Mouse (Mus musculus) hindbrain, embryonic 10.5 days (tissue): ENCODE data around the gene Armc6. TPM values are rescaled to one million over a fixed set of nuclear protein-coding genes. Genes with fewer than 3 reads are reported as not detected.
"Not testable (repeated sequence)": the region's sequence is repeated elsewhere in the genome, so short reads cannot be mapped to it uniquely, and the experiment has no call there.

Experiments
- DNase-seq: peaks from one replicate; pipeline ENCODE4 v3.0.0-alpha.2; 2017; ENCODE audit warnings: low spot score
- H3K27ac ChIP-seq: fragments of 300-500 bp; sonication (generic); 2 replicates; pipeline ENCODE4 v1.5.1; 2016; ENCODE audit warnings: mild to moderate bottlenecking, moderate library complexity
- H3K27me3 ChIP-seq: fragments of 300-500 bp; sonication (generic); 2 replicates; pipeline ENCODE4 v1.6.1; 2016; ENCODE audit warnings: mild to moderate bottlenecking; ENCODE audit not compliant: poor library complexity, insufficient read depth, severe bottlenecking
- H3K36me3 ChIP-seq: fragments of 300-500 bp; sonication (generic); 2 replicates; pipeline ENCODE4 v1.6.1; 2016; ENCODE audit warnings: mild to moderate bottlenecking, moderate library complexity
- H3K4me1 ChIP-seq: fragments of 300-500 bp; sonication (generic); replicated peaks from 2 replicates; pipeline ENCODE4 v1.6.1; 2016; ENCODE audit warnings: mild to moderate bottlenecking
- H3K4me3 ChIP-seq: fragments of 300-500 bp; sonication (generic); 2 replicates; pipeline ENCODE4 v1.5.1; 2016; ENCODE audit warnings: mild to moderate bottlenecking, moderate library complexity
- H3K9me3 ChIP-seq: fragments of 300-500 bp; sonication (generic); 2 replicates; pipeline ENCODE4 v1.6.1; 2016; ENCODE audit warnings: mild to moderate bottlenecking, moderate library complexity
- WGBS: fragments of 180-500 bp; shearing (Covaris S2); methylation state at CpG from one replicate; pipeline ENCODE4 v1.1.7; 2016; 5-methylcytosine and 5-hydroxymethylcytosine counted together
- polyA plus RNA-seq: library from polyadenylated mRNA; unstranded; fragments of >200 nt; fragmentation: Nextera tagmentation; extraction: Ambion mirVana; gene quantifications from 2 replicates; pipeline ENCODE4 v1.2.1, GENCODE M21; 2016

Gene Armc6
- polyA plus RNA-seq, 1 experiment from 2014 or later: 40.9 TPM

DNA sequence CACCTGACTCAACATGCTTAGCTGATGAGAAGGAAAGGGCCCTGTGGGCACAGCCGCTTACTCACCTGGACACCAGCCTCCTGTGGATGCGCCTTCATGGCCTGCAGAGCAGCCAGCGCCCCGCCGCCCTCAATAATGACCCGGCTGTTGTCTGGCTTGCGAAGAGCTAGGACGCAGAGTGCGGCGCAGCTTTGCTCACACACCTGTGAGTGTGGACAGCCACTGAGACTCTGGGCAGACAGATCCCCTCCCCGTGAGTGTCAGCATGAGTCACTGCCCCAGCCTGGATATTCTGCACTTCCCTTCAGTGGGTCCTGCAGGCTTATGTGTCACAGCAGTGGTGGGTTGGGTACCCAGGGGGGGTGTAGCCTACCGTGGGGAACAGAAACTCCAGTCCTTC is 12.2 kb downstream of the Armc6 start:
- Histone ChIP-seq H3K27ac (no peak overlapping the region), H3K9me3 (no peaks in the 10 kb centered on the region), H3K27me3 (0 out of 2 replicates have a peak, but pooled peaks cover 4% of the 10 kb centered on the region), H3K36me3 (peaks cover 49% of the 10 kb centered on the region), H3K4me3 (no peak overlapping the region), H3K4me1 (no peaks in the 10 kb centered on the region)
- WGBS: 91% methylated on average over 12 of the region's 12 CpGs
- no peak for DNase-seq

DNA sequence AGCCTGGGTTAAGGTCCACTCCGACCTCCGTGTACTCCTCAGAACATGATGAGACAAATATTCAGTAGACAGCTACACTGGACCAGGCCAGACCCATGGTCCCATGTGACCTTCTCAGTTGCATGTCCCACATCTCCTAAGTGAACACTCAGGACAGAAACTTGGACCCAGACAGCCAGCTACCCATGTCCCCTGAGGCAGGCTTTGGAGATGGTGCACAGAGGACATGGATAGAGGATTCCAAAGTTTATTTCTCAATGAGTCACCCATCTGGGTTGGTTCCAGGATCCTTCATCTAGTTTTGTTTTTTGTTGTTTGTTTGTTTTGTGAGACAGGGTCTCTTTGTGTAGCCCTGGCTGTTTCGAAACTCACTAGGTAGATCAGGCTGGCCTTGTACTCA is 13.4 kb downstream of the Armc6 start:
- Histone ChIP-seq H3K27me3 (0 out of 2 replicates have a peak, but pooled peaks cover 8% of the 10 kb centered on the region), H3K36me3 (peaks cover 48% of the 10 kb centered on the region), H3K4me3 (no peak overlapping the region), H3K9me3 (no peaks in the 10 kb centered on the region), H3K4me1 (no peaks in the 10 kb centered on the region), H3K27ac (no peak overlapping the region)
- WGBS: 91% methylated on average over 3 of the region's 3 CpGs
- no peak for DNase-seq

- Histone ChIP-seq H3K9me3 (no peaks in the 10 kb centered on the region), H3K4me1 (no peaks in the 10 kb centered on the region), H3K4me3 (no peak overlapping the region), H3K36me3 (peaks cover 42% of the 10 kb centered on the region), H3K27me3 (0 out of 2 replicates have a peak, but pooled peaks cover 8% of the 10 kb centered on the region), H3K27ac (no peak overlapping the region)
- 78% methylated on average over 8 of the region's 8 CpGs for WGBS
- DNase-seq: no peak
These were observed 13.9 kb downstream of the Armc6 start for GRCm38 (mm10) chr8:70220236-70220840.

DNA sequence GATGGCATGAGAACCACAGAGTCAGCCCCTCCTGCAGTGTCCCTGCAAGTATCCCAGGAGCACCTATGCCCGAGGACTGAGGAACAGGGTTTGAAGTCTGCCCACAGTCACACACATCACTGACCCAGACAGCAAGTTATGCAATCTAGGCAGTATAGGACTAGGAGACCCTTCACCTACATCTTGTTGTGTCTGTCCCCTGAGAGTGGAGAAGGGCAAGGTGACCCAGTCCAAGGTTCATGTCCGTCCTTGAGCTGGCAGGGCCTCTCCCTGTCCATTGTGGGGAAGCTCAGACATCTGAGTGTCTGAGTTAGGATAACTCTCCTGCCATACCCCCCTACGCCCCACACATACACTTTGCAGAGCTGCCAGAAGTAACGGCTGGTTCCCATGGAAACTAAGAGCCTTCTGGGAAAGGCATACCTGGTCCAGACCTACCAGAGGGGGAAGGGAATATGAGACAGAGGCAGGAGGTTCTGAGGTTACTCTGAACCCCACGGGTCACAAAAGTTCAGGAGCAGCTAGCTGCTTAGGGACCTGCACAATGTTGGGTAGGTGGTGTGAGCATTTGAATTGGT is 15.1 kb downstream of the Armc6 start:
- 0 out of 2 replicates have a peak, but pooled peaks cover 8% of the 10 kb centered on the region for H3K27me3 ChIP-seq
- 63% methylated on average over 5 of the region's 5 CpGs for WGBS
- H3K4me1 ChIP-seq: no peaks in the 10 kb centered on the region
- no peak overlapping the region for H3K4me3 ChIP-seq
- DNase-seq: no peak
- H3K27ac ChIP-seq: no peak overlapping the region
- no peaks in the 10 kb centered on the region for H3K9me3 ChIP-seq
- H3K36me3 ChIP-seq: peaks cover 31% of the 10 kb centered on the region

- no peaks in the 10 kb centered on the region for H3K9me3 ChIP-seq
- H3K27me3 ChIP-seq: 0 out of 2 replicates have a peak, but pooled peaks cover 8% of the 10 kb centered on the region
- no peak overlapping the region for H3K27ac ChIP-seq
- no peak for DNase-seq
- H3K4me3 ChIP-seq: no peak overlapping the region
- H3K36me3 ChIP-seq: peaks cover 13% of the 10 kb centered on the region
- peaks cover 7% of the 10 kb centered on the region for H3K4me1 ChIP-seq
These were observed 16.8 kb downstream of the Armc6 start for GRCm38 (mm10) chr8:70217441-70217840.

DNA sequence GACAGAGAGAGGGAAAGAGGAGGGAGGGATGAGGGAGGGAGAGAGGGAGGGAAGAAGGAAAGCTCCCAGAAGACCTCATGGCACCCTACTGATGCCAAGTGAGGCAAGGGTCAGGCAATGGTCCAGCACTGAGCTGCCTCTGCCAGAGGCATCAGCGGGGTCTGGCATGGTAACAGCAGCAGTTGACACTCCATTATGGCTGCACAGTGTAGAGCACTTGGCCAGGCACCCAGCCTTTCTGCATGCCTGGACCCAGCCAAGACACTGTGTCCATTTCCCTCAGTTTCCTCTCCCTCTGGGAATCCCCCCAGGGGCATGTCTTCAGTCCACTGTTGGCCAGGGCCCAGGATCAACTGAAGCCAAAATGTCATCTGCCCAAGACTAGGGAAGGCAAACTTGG is 17.7 kb downstream of the Armc6 start:
- Histone ChIP-seq H3K4me1 (peaks cover 10% of the 10 kb centered on the region), H3K4me3 (no peak overlapping the region), H3K27me3 (0 out of 2 replicates have a peak, but pooled peaks cover 9% of the 10 kb centered on the region), H3K9me3 (no peaks in the 10 kb centered on the region), H3K36me3 (peaks cover 5% of the 10 kb centered on the region), H3K27ac (no peak overlapping the region)
- 74% methylated on average over 1 of the region's 1 CpGs for WGBS
- DNase-seq: no peak

GRCm38 (mm10) chr8:70216161-70216560 is 18.1 kb downstream of the Armc6 start:
- H3K9me3 ChIP-seq, H3K4me3 ChIP-seq, H3K36me3 ChIP-seq, H3K27ac ChIP-seq, DNase-seq: not testable (repeated sequence)
- H3K4me1 ChIP-seq: peaks cover 12% of the 10 kb centered on the region
- peaks cover 13% of the 10 kb centered on the region for H3K27me3 ChIP-seq
- WGBS: 76% methylated on average over 3 of the region's 3 CpGs

GRCm38 (mm10) chr8:70215092-70215491 is 19.2 kb downstream of the Armc6 start:
- DNase-seq: no peak
- Histone ChIP-seq H3K27me3 (peaks cover 24% of the 10 kb centered on the region), H3K4me3 (no peak overlapping the region), H3K27ac (no peak overlapping the region), H3K4me1 (peaks cover 17% of the 10 kb centered on the region), H3K36me3 (no peaks in the 10 kb centered on the region), H3K9me3 (no peaks in the 10 kb centered on the region)
- whole genome bisulfite sequencing: 76% methylated on average over 5 of the region's 5 CpGs

GRCm38 (mm10) chr8:70214411-70214810 is 19.9 kb downstream of the Armc6 start:
- Histone ChIP-seq H3K27ac (no peak overlapping the region), H3K4me1 (peaks cover 17% of the 10 kb centered on the region), H3K9me3 (no peaks in the 10 kb centered on the region), H3K4me3 (no peak overlapping the region), H3K36me3 (no peaks in the 10 kb centered on the region), H3K27me3 (peaks cover 31% of the 10 kb centered on the region)
- no peak for DNase-seq
- 76% methylated on average over 3 of the region's 3 CpGs for WGBS

GRCm38 (mm10) chr8:70212112-70213055 is 21.9 kb downstream of the Armc6 start, which contains the start of gene Slc25a42:
Slc25a42 (minus strand) TSS chr8:70212305.
- under 1% methylated on average over 66 of the region's 66 CpGs for WGBS
- Histone ChIP-seq H3K27ac (peak within 1 kb of the TSS; percentile 82), H3K4me1 (peaks cover 17% of the 10 kb centered on the region), H3K9me3 (no peaks in the 10 kb centered on the region), H3K27me3 (peaks cover 27% of the 10 kb centered on the region), H3K4me3 (peak within 1 kb of the TSS; percentile 66), H3K36me3 (no peaks in the 10 kb centered on the region)
- peak; percentile 98 for DNase-seq

DNA sequence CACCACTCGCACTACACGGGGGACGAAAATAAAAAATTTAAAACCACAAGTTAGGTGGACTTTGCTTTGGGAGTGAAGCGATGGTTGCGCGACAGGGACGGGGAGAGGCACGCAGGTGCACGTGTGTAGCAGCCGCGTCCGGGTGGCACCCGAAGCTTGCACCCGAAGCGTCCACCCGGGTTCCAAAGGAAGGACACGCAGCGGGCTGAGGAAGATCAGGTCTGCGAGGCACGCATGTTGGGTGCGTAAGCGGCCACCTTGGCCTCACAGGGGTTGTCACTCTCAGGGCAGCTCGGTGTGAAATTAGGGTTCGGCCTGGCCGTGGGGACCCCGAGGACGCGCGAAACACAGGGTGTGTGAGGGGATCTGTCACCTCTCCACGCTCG is 22.5 kb downstream of the Armc6 start:
- H3K4me3 ChIP-seq: peak overlapping the region; percentile 66
- H3K27ac ChIP-seq: peak overlapping the region; percentile 82
- 4% methylated on average over 31 of the region's 31 CpGs for WGBS
- DNase-seq: no peak
- no peaks in the 10 kb centered on the region for H3K36me3 ChIP-seq
- H3K9me3 ChIP-seq: no peaks in the 10 kb centered on the region
- H3K4me1 ChIP-seq: peaks cover 17% of the 10 kb centered on the region
- H3K27me3 ChIP-seq: peaks cover 26% of the 10 kb centered on the region

DNA sequence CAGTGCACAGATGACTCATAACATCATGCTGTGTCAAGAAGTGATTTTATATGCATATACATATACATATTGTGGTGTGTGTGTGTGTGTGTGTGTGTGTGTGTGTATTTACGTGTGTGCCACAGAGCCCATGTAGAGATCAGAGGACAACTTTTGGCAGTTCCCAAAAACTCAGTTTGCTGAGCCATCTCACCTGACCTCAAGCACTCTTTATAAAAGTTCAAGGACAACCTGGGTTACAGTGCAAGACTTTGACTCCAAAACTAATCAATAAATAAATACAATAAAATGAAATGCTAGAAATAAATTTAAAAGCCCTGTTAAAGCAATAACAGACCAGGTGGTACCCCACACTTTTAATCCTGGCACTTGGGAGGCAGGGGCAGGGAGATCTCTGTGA is 23.0 kb downstream of the Armc6 start:
- H3K27ac ChIP-seq: no peak overlapping the region
- peaks cover 17% of the 10 kb centered on the region for H3K4me1 ChIP-seq
- peak overlapping the region; percentile 66 for H3K4me3 ChIP-seq
- H3K9me3 ChIP-seq: no peaks in the 10 kb centered on the region
- WGBS: 89% methylated on average over 1 of the region's 1 CpGs
- no peaks in the 10 kb centered on the region for H3K36me3 ChIP-seq
- no peak for DNase-seq
- H3K27me3 ChIP-seq: peaks cover 23% of the 10 kb centered on the region

DNA sequence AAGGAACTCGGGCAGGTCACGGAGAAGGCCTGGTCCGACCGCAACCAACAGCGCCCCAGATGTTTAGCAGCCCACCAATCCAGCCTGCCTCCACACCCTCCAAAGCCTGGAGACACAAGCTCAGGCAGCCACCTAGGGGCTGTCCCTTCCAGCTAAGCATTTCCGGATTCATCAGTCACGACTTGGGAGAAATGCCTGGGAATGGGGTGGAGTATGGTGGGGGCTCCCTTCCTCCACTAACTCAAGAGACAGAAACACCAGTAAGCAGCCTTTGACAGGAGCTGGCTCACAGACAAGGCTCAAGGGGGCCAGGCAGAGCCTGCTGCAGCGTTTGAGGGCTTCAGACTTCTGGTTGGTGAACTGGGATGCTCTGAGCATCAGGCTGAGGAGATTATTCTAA is 23.7 kb downstream of the Armc6 start:
- Histone ChIP-seq H3K4me3 (peak overlapping the region; percentile 16; the same call in 1 of the 2 replicates), H3K4me1 (peaks cover 17% of the 10 kb centered on the region), H3K9me3 (no peaks in the 10 kb centered on the region), H3K36me3 (no peaks in the 10 kb centered on the region), H3K27ac (no peak overlapping the region), H3K27me3 (peaks cover 23% of the 10 kb centered on the region)
- WGBS: 37% methylated on average over 8 of the region's 8 CpGs
- DNase-seq: no peak
